Mouse (Mus musculus): ENCODE data around the gene Card19. TPM values are rescaled to one million over a fixed set of nuclear protein-coding genes. Genes with fewer than 3 reads are reported as not detected.
A peak's percentile ranks its signal among the peaks of the same experiment; 100 is the strongest.

Gene Card19
- polyA plus RNA-seq, 1 experiment from 2014 or later = 23.1 TPM

DNA sequence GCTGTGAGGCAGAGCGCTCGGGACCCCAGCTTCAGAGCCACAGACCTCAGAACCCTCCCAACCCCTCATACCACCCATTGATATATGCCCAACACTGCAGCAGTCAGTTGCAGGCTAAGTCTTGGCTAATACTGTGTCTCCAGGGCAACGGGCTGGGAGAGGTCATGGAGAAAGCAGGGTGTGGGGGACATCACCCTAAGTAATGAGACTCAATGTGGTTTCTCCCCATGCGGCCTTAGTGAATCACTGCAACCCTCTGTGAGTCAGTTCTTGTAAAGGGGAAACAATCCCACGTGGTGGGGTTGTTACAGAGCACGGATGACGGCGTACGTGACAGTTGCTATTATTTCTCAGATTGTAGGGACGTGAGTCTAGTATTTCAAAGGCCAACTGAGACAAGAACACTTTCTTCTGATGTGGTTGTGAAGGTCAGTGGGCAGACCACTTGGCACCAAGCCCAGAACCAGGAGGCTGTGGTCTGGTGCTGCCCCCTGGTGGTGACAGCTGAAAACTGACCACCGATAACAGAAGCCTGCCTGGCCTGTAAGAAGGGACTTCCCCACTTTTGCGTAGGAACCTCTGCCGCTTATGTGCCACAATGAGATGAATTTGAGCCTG, 10.3 kb downstream of the Card19 start:
- no peaks in the 10 kb centered on the region for H3K27me3 ChIP-seq
- no peaks in the 10 kb centered on the region for H3K36me3 ChIP-seq
- WGBS = 24% methylated on average over 13 of the region's 13 CpGs
- no peak overlapping the region for H3K4me2 ChIP-seq (replicated peaks)
- H3K9me3 ChIP-seq = no peaks in the 10 kb centered on the region
- no peak overlapping the region for H3K27ac ChIP-seq (replicated peaks)
- H3K9ac ChIP-seq (replicated peaks) = no peak overlapping the region
- H3K4me1 ChIP-seq = peaks cover 5% of the 10 kb centered on the region; the same call in 1 of the 2 replicates
- peak; percentile 51 for ATAC-seq (replicated peaks)
- H3K4me3 ChIP-seq = no peak overlapping the region

GRCm38 (mm10) chr13:49202556-49202955, 13.3 kb downstream of the Card19 start:
- Histone ChIP-seq H3K4me3 (no peak overlapping the region), H3K27ac (replicated peaks) (no peak overlapping the region), H3K36me3 (no peaks in the 10 kb centered on the region), H3K4me2 (replicated peaks) (no peak overlapping the region), H3K9me3 (no peaks in the 10 kb centered on the region), H3K27me3 (no peaks in the 10 kb centered on the region), H3K9ac (replicated peaks) (no peak overlapping the region), H3K4me1 (peaks cover 5% of the 10 kb centered on the region; the same call in 1 of the 2 replicates)
- no peak for ATAC-seq (replicated peaks)
- WGBS = 97% methylated on average over 7 of the region's 7 CpGs

DNA sequence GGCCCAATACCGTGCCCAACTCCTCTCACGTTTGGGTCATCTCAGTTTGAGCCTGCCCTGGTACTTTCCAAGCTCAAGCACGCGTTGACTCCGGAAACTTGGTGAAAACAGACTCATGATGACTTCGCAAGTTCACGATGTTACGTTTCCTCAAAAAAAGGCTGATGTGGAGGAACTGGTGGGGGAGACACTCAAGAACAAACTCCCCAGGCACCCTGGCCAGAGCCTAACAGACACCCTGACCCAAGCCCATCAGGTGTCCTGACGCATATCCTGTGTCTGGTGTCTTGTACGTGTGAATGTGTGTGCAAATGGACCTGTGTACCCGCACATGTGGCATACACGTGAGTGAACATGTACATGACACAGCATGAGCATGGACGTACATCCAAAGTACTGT, 15.1 kb downstream of the Card19 start:
- Histone ChIP-seq H3K4me2 (replicated peaks) (no peak overlapping the region), H3K27me3 (no peaks in the 10 kb centered on the region), H3K9me3 (no peaks in the 10 kb centered on the region), H3K4me1 (peaks cover 5% of the 10 kb centered on the region; the same call in 1 of the 2 replicates), H3K27ac (replicated peaks) (no peak overlapping the region), H3K36me3 (no peaks in the 10 kb centered on the region), H3K4me3 (no peak overlapping the region), H3K9ac (replicated peaks) (no peak overlapping the region)
- ATAC-seq (replicated peaks) = no peak
- WGBS = 90% methylated on average over 13 of the region's 13 CpGs

DNA sequence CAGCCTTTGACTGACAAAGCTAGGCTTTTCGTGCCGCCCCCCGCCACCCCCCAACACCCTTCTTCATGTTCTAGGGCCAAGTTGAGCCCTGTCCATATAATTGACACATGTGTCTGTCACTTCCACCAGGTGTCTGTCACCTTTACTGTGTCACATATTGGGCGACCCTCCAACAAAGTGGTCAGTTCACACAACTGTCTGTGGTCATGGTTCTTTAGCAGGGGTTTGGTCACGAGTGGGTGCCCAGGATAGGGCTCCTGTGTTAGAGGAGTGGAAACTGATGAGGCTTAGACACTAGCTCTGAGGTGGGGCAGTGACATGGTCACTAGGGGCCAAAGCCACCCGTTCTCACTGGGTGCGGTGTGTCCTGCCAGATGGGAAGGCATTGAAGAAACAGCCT, 15.9 kb downstream of the Card19 start:
- 89% methylated on average over 7 of the region's 7 CpGs for WGBS
- Histone ChIP-seq H3K4me3 (no peak overlapping the region), H3K27me3 (no peaks in the 10 kb centered on the region), H3K27ac (replicated peaks) (no peak overlapping the region), H3K4me1 (no peaks in the 10 kb centered on the region), H3K36me3 (no peaks in the 10 kb centered on the region), H3K9ac (replicated peaks) (no peak overlapping the region), H3K9me3 (no peaks in the 10 kb centered on the region), H3K4me2 (replicated peaks) (no peak overlapping the region)
- ATAC-seq (replicated peaks) = no peak

DNA sequence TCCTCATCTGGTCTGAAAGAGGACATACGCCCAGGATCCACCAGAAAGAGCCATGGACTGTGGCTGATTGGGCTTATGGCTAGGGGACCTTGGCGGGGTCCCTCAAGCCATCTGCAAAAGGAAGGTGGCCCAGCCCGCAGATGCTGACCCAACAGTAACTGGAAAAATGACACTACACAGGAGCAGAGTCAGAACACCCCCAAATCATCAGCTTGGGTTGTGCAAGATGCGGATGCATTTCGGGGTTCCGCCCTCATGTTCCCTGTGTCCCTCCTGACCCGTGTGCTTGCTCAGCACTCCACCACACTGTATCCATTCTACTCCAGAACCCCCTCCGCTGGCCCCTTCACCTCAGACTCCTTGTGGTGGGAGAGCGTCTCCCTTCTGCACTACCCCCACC, 17.1 kb downstream of the Card19 start:
- Histone ChIP-seq H3K27ac (replicated peaks) (no peak overlapping the region), H3K4me2 (replicated peaks) (no peak overlapping the region), H3K4me1 (no peaks in the 10 kb centered on the region), H3K4me3 (no peak overlapping the region), H3K9ac (replicated peaks) (no peak overlapping the region), H3K9me3 (no peaks in the 10 kb centered on the region), H3K27me3 (no peaks in the 10 kb centered on the region), H3K36me3 (no peaks in the 10 kb centered on the region)
- 91% methylated on average over 9 of the region's 9 CpGs for WGBS
- no peak for ATAC-seq (replicated peaks)

DNA sequence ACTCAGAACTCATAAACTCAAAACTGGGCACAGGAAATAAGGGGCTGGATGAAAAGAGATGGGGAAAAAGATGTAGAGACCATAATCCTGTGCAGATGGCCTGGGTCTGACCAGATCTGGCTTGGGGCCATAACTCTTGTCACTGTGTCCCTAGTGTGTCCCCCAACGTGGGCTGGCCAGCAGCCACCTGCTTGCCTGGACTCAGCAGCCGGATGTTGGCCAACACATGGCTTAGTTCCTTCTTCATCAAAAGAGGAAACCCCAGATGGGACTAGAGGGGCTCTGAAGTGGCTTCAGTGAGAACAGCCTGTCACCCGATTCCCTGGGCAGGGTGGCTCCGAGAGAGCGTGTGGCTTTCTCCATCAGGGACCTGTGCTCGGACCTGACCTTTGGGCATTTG, 19.1 kb downstream of the Card19 start:
- Histone ChIP-seq H3K27ac (replicated peaks) (no peak overlapping the region), H3K4me2 (replicated peaks) (no peak overlapping the region), H3K4me3 (no peak overlapping the region), H3K9me3 (no peaks in the 10 kb centered on the region), H3K4me1 (no peaks in the 10 kb centered on the region; the same call in 1 of the 2 replicates), H3K9ac (replicated peaks) (no peak overlapping the region), H3K27me3 (no peaks in the 10 kb centered on the region), H3K36me3 (no peaks in the 10 kb centered on the region)
- WGBS = 75% methylated on average over 6 of the region's 6 CpGs
- no peak for ATAC-seq (replicated peaks)

DNA sequence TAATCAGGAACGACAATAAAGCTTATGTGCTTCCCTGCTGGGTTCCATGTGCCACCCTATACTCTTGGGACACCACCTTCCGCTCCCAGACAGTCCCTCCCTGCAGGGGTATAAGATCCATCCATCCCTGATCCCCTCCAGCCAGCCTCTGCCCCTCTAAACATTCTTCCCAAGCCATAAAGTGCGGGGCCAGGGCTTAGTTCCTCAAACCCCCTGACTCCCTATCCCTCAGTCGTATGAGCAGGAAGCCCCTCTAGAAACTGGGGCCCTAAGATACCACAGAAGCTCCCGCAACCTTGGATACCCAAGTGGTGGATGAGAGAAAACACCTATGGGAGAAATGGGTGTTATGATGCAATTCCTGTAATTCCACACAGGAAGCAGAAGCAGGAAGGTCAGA, 19.6 kb downstream of the Card19 start:
- WGBS = 91% methylated on average over 5 of the region's 5 CpGs
- H3K4me3 ChIP-seq = no peak overlapping the region
- no peaks in the 10 kb centered on the region; the same call in 1 of the 2 replicates for H3K4me1 ChIP-seq
- no peaks in the 10 kb centered on the region for H3K27me3 ChIP-seq
- no peak overlapping the region for H3K4me2 ChIP-seq (replicated peaks)
- H3K27ac ChIP-seq (replicated peaks) = no peak overlapping the region
- H3K9ac ChIP-seq (replicated peaks) = no peak overlapping the region
- ATAC-seq (replicated peaks) = no peak
- H3K36me3 ChIP-seq = no peaks in the 10 kb centered on the region
- H3K9me3 ChIP-seq = no peaks in the 10 kb centered on the region

- Histone ChIP-seq H3K27me3 (no peaks in the 10 kb centered on the region), H3K4me3 (no peak overlapping the region), H3K4me1 (no peaks in the 10 kb centered on the region; the same call in 1 of the 2 replicates), H3K9me3 (no peaks in the 10 kb centered on the region), H3K36me3 (no peaks in the 10 kb centered on the region), H3K9ac (replicated peaks) (no peak overlapping the region), H3K27ac (replicated peaks) (no peak overlapping the region), H3K4me2 (replicated peaks) (no peak overlapping the region)
- 95% methylated on average over 7 of the region's 7 CpGs for WGBS
- ATAC-seq (replicated peaks) = no peak
Observed at GRCm38 (mm10) chr13:49195651-49196050, 20.2 kb downstream of the Card19 start.

GRCm38 (mm10) chr13:49194811-49195210, 21.0 kb downstream of the Card19 start:
- Histone ChIP-seq H3K4me1 (no peaks in the 10 kb centered on the region; the same call in 1 of the 2 replicates), H3K27me3 (no peaks in the 10 kb centered on the region), H3K4me3 (no peak overlapping the region), H3K9me3 (no peaks in the 10 kb centered on the region), H3K27ac (replicated peaks) (no peak overlapping the region), H3K9ac (replicated peaks) (no peak overlapping the region), H3K4me2 (replicated peaks) (no peak overlapping the region), H3K36me3 (no peaks in the 10 kb centered on the region)
- WGBS = 95% methylated on average over 13 of the region's 13 CpGs
- no peak for ATAC-seq (replicated peaks)

- Histone ChIP-seq H3K27ac (replicated peaks) (no peak overlapping the region), H3K4me3 (no peak overlapping the region), H3K4me2 (replicated peaks) (no peak overlapping the region), H3K36me3 (no peaks in the 10 kb centered on the region), H3K4me1 (peaks cover 2% of the 10 kb centered on the region), H3K27me3 (no peaks in the 10 kb centered on the region), H3K9ac (replicated peaks) (no peak overlapping the region), H3K9me3 (no peaks in the 10 kb centered on the region)
- ATAC-seq (replicated peaks) = no peak
- 92% methylated on average over 17 of the region's 17 CpGs for WGBS
Observed at GRCm38 (mm10) chr13:49193650-49194049, 22.2 kb downstream of the Card19 start.

GRCm38 (mm10) chr13:49192156-49192855, 23.5 kb downstream of the Card19 start:
- no peak for ATAC-seq (replicated peaks)
- 55% methylated on average over 16 of the region's 16 CpGs for WGBS
- H3K4me3 ChIP-seq = no peak overlapping the region
- H3K9me3 ChIP-seq = no peaks in the 10 kb centered on the region
- no peak overlapping the region for H3K27ac ChIP-seq (replicated peaks)
- no peaks in the 10 kb centered on the region for H3K27me3 ChIP-seq
- no peak overlapping the region for H3K9ac ChIP-seq (replicated peaks)
- no peaks in the 10 kb centered on the region for H3K36me3 ChIP-seq
- H3K4me1 ChIP-seq = peaks cover 14% of the 10 kb centered on the region
- no peak overlapping the region for H3K4me2 ChIP-seq (replicated peaks)

DNA sequence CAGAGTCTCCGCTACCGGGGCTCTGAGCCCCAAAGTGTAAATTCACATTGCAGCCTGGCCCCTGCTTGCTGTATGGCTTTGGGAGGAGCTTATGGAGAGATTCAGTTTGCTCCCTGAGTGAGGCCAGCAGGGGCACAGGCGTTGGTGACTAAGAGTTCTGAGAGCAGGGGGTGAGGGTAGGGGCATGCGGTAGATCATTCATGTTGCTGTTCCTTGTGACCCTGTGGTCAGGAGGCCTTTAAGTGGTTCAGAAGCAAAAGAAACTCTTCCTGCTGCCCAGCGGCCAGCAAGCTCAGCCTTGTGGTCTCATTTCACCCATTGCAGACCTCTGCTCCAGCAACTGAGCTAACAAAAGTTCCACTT, 24.2 kb downstream of the Card19 start:
- Histone ChIP-seq H3K36me3 (no peaks in the 10 kb centered on the region), H3K4me1 (peaks cover 19% of the 10 kb centered on the region), H3K4me3 (no peak overlapping the region), H3K9me3 (no peaks in the 10 kb centered on the region), H3K4me2 (replicated peaks) (no peak overlapping the region), H3K27ac (replicated peaks) (no peak overlapping the region), H3K27me3 (no peaks in the 10 kb centered on the region), H3K9ac (replicated peaks) (no peak overlapping the region)
- ATAC-seq (replicated peaks) = no peak
- WGBS = 62% methylated on average over 5 of the region's 5 CpGs
